Mouse (Mus musculus): ENCODE data around the gene Coq7.

The Coq7 gene

DNA sequence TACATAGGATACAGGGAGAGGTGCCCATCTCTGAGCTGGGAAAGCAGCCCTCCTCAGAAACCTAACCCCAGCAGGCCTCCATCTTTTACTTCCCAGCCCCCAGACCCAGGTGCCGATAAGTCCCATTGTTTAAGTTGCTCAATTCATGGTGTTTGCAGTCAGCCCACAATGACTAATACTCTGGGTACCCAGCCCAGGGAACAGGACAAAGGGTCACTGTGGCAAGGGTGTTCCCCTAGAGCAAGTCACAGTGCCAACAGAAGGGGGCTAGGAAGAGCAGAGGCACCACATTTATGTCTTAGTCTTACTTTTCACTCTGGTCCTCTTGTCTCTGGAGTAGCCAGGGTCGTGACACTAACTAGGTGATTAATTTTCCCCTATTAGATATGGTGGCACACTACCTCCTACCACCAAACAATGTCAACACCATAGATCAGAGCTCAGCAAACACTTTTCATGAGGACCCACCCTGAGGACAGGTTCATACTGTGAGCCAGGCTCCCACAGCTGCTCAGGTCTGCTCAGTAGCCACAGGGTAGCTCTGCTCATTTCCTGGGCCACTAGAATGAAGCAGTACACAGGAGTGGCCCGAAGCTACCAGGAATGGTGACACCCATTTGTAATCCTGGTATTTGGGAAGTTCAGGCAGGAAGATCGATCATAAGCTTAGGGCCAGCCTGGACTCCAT is 38.1 kb downstream of the Coq7 start:
- DNase-seq (ENCODE audit: low spot score in 2 of 2) = no peak

DNA sequence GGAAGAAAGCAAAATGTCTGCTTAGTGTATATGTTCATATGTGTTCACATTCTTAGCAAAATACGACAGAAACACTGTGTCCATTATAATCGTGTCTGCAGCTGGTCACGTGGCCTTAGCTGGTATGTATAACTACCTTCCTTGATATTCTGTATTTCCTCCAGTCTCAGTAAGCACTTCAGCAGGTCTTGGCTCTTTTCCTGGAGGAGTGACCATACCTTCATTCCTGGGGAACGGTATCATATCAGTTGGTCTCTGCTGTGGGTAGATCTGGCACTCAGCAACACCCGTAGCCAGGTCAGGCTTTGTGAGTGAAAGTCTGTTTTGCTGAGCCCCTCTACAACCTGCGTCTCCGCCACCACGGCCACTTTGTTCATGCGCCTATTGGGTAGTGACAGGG is 39.3 kb downstream of the Coq7 start:
- DNase-seq (ENCODE audit: low spot score in 2 of 2) = no peak

DNA sequence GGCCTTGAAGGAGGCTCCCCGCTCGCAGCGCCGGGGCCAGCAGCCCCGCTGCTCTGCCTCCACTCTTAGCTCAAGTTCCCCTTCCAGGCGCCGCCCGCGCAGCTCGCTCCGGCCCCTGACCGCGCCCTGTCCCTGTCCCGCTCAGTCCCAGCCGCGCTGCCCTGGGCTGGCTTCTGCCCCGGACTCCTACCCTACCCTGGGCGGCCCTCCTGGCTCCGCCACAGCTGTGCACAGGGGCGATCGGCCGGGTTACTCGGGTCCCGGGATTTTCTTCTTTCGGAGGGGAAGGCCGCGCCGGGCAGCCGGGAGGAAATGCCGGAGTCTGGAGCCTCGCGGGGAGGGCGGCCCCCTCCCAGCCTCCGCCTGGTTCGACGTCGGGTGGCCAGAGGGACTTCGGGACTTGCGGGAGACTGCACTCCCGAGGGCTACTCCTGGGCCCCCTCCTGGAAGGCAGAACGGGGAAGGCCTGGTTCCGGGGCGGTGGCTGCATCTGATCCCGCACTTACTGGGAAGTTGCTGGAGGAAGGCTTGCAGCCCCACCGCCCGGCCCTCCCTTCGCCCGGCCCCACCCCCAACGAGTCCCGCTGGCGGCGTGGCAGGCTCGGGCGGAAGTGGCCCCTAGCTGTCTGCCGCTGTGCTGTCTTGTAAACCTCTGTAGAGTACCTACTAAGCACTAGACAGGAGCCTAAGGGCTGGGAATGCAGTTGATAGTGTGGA is 41.6 kb downstream of the Coq7 start, which contains the start of gene Itpripl2:
Itpripl2 (minus strand) TSS at position 545 of the 717 bp plus-strand sequence.
- DNase-seq (ENCODE audit: low spot score in 2 of 2) = peak in 1 of 2 experiments; percentile 39

DNA sequence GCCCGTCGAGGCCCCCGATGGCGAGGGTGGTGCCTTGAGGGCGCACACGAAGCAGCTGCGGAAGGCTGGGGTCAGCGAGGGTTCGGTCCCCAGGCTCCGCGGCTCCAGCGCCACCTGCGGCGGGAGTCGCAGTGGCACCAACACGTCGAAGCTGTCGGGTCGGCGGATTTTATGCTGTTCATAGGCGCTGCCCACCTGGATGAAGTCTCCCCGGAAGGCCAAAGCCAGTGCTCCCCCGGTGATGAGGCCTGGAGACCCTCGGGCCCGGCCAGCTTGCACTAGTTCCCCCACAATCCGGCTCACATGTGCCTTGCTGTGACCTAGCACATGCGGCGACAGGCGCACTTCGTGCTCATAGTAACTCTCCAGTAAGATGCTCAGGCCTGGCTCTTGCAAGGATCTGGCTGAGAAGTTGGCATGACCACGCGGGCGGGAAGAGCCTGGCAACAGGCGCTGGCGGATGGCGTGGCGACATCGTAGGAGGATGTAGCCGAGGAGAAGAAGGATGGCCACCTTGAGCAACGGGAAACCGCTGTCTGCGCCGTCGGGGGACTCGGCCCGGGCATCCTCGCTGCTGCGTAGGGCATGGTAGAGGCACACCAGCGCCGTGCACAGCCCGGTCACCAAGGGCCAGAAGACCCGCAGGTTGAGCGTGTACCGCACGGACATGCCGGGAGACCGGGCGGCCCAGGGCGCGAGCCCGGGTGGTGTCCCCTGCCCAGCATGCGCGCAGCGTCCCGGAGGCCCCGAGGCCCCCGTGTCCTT is 42.3 kb downstream of the Coq7 start:
- peak in 1 of 2 experiments; percentile 20 for DNase-seq (ENCODE audit: low spot score in 2 of 2)

DNA sequence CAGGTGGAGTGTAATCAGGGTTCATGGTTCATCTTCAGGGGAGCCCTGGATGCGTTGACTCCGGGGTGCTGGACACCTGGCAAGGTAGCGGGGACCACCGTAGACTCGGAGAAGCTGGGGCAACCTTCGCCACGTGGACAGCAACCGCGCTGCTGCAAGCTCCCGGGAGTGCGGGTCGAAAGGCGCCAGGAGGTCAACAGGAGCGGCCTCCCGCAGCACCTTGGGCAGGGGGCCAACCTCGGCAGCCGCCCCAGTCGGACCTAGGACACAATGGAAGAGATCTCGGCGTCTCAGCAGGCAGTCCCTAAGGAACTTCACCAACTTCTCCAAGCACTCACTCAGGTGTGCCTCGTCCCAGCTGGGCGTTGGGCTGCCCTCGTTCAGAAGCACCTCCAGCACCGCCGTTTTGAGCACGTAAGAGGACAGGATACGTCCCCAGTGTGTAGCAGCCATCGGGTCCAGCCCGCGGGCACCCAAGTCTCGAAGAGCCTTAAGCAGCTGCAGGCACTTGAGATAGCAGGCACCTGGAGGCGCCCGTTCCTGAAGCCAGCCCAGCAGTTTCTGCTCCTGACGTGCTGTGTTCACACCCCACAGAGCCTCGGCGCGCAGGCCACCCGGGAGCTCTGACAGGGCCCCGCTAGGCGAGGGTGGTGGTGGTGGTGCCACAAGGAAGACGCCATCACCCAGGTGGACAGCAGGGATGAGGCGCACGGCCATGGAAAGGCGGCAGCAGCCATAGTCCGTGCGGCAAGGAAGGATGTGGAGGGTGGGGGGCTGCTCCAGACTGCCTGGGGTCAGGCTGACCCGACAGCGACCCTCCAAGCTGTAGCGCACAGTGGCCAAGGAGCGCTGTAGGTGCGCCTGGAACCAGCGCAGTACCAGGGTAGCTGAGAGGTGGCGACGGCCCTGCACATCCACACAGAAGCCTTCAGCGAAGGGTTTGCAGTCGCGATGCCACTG is 43.2 kb downstream of the Coq7 start:
- no peak for DNase-seq (ENCODE audit: low spot score in 2 of 2)

DNA sequence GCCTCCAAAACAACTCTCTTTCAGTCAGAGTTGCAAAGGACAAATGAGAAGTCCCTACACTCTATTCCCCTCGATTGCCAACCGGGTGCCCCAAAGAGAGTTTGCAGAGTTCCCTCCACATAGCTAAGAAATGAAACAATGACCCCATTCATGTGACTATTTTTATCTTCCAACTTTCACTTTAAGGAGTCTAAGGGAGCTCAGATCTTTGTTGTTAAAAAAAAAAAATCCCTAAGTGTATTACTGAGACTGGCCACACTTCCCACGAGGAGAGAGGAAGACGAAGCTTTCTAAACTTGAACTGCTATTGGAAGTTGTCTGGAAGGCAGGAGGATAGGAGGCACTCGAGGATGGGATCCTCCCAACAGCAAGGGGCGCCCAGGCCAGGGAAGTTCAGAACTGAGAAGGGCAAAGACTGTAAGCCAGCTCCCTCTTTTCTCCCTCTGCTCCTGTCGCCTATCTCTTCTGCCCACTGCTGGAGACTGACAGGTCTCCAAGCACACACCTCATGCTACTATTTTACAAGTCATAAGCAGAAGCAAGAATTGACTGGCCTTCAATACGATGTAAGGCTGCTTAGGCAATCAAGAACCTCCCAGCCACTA is 45.0 kb downstream of the Coq7 start:
- DNase-seq (ENCODE audit: low spot score in 2 of 2) = no peak

DNA sequence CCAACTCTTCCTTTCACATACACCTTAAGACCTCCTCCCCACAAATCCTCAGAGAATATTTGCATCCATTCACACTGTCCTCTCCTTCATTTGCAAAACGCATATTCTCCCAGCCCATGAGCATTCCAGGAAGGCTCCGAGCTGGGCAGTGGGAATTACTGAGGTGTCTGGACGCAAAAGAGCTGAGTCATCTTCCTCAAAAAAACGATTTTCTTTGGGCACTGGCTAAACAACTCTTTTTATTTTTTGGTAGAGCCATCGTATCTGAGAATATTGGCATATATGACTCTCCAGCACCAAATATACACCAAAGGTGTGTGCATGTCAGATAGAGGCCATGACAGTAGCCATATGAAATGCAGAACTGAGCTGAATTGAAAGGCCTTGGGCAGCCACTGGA is 46.2 kb downstream of the Coq7 start:
- no peak for DNase-seq (ENCODE audit: low spot score in 2 of 2)

DNA sequence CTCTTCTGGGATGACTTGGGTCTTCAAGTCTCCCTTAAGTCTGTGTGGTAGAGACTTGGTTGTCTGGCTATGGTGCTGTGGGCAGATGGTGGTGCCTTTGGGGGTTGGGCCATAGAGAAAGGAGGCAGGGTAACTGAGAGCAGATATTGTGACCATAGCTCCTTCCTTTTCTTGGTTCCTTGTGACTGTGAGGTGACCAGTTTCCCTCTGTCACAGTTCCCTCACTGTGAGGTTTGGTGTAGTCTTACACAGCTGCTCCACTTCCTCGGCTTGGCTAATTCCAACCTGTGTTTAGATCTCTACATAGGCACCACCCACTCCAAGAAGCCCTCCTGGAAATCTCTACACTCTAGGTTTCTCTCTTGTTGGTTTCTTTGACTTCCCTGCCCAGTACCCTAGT is 49.2 kb downstream of the Coq7 start:
- DNase-seq (ENCODE audit: low spot score in 2 of 2) = no peak

DNA sequence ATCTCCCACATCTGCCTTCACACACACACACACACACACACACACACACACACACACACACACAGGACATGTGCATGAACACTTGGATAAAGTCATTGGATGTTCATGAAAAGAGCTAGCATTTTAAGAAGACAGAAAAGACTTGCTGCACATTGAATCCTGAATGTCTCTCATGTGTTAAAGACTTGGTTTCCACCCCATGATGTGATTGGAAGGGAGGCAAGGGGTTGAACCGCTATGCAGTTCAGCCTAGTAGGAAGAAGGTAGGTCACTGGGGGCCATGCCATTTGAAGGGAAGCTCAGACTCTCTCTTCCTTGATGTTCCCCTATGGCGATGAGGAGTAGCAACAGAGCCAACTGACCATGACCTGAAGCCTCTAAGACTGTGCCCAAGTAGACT is 51.2 kb downstream of the Coq7 start:
- DNase-seq (ENCODE audit: low spot score in 2 of 2) = no peak

DNA sequence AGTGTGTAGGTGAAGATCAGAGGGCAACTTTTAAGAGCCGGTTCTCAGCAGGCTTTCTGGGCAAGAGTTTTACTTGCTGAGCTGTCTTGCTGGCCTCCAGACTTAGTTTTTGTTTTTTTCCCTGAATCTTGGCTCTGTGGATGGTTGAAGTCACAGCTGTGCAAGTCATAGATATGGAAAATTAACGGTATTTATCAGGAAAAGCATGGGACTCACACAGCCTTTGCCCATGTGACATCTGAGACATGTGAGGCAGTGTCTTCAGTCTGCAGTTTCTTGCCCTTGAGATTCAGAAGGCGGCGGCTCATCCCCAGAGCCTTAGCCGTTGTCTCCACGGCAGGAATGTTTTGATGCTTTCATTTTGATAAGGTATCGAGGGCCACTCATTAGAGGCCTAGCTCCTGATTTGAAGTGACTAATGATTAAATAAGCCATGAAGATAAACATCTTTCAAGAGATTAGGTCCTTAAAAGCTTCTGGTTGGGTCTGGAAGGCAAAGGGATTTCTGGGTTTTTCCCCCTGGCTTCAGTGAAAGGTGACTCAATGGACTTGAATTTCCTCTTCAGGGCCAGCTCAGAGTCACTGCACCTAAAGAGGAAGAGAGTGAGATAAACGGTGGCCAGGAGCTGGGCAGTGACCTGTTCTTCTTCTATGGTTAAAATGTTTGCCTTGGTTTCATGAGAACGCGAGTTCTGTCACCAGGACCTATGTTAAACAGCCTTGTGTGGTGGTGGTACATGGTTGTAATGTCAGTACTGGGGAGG is 51.9 kb downstream of the Coq7 start:
- no peak for DNase-seq (ENCODE audit: low spot score in 2 of 2)

DNA sequence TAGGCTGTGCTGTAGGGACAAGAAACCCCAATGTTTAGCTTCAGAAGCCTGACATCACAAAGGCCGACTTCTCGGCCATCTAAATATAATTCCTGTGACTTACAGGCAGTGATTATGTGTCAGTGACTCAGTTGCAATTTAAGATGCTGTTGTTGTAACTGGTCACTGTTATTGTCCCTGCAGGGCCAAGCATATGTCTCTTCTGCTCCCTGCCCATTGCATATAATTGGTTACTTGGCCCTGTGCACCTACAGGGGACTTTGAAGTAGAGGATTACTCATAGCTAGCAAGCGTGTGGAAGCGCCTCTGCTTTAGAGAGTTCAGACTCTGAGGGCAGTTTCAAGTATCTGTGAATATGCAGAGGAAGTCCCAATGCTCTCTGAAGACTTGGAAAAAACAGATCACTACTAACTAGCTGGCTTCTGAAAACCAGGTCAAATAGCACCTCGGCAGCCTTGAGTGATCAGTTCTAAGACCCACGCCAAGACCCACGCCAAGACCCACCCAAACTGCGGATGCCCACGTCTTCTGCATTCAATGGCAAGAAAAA is 52.9 kb downstream of the Coq7 start:
- DNase-seq (ENCODE audit: low spot score in 2 of 2) = no peak

DNA sequence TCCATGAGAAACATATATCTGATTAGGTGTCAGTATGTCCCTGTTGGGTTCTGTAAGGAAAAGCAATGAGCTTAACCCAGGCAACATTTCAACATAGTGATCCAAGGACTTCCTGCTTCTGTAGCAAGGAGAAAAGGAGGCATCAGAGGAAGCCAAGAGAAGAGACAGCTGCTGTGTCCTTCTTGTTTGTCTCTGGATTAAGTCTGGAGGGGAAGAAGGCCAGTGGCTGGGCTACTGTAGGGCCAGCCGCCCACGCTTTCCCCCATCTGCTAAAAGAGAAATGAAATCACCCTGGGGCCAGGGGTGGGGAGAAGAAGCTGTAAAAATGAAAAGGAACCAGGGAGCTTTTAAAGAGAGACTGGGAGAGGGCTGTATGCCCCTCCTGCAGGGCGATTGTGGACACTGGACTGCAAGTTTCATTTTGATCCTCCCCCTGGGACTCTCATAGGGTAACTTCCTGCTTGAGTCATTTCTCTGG is 54.3 kb downstream of the Coq7 start:
- no peak for DNase-seq (ENCODE audit: low spot score in 2 of 2)

DNA sequence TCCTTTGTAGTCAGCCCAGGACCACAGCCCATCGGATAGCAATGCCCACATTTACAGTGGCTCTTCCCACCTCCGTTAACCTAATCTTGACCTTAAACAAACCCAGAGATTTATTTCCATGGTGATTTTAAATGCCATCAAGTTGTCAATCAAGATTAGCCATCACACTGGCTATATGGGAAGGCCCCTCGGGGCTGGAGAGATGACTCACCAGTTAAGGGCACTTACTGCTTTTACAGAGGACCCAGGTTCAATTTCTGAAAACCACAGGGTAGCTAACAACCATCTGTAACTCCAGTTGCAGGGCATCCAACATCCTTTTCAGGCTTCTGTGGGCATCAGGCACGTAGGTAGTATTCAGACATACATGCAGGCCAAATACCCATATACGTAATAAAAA is 56.7 kb downstream of the Coq7 start:
- no peak for DNase-seq (ENCODE audit: low spot score in 2 of 2)

DNA sequence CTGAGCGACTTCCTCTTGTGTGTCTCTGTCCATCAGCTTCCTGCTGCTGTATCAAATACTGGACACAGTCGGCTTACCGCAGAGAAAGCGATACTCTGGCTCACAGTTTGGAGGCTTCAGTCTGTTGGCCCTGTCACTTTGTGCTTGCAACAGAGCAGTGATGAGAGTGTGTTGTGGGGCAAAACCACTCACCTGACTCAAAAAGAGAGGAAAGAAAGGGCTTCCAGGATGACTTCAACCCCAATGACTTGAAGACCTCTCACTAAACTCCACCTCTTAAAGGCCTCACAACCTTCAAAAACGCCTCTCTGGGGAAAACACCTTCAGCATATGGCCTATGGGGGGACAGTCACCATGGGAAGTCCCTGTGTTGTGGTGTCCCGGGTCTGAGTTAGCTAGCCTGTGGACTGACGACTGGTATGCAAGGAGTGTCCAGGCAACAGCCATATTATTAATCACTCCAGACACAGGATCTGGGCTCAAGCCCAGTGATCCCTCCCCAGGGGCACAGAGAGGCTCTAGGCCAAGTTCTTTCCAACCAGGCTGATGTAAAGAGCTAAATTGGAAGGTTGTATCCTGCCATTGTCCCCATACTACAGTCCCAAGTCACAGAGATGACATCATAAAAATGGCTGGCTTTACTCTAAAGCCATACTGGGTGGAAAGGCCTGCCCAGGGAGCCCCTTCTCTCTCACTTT is 58.0 kb downstream of the Coq7 start:
- DNase-seq (ENCODE audit: low spot score in 2 of 2) = no peak

DNA sequence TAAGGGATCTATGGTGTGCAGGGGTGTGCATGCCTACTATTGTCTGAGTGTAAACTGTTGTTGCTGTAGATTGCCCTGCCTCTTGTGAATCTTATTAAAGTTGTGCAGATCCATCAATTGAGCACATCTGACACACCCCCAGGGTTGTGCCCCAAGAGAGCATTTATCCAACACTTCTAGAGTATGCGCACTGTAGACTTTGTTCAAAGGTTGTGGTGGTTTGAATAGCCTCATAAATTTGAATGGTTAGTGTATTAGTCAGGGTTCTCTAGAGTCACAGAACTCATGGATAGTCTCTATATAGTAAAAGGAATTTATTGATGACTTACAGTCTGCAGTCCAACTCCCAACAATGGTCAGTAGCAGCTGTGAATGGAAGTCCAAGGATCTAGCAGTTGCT is 60.3 kb downstream of the Coq7 start:
- no peak for DNase-seq (ENCODE audit: low spot score in 2 of 2)

DNA sequence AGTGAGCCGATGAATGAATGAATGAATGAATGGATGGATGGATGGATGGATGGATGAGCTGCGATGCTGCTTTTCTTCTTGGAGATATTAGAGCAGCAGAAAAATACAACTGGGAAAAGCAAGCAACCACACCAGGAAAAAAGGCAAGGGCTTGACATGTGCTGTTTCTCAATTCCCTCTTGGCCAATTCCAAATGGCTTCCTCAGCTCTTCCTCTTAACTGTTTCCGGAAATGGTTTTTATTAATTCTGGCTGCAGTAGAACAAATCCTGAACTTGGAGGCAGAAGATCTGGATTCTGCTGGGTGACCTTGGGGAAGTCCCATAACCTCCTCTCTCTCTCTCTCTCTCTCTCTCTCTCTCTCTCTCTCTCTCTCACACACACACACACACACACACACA is 65.1 kb downstream of the Coq7 start:
- DNase-seq (ENCODE audit: low spot score in 2 of 2) = no peak

DNA sequence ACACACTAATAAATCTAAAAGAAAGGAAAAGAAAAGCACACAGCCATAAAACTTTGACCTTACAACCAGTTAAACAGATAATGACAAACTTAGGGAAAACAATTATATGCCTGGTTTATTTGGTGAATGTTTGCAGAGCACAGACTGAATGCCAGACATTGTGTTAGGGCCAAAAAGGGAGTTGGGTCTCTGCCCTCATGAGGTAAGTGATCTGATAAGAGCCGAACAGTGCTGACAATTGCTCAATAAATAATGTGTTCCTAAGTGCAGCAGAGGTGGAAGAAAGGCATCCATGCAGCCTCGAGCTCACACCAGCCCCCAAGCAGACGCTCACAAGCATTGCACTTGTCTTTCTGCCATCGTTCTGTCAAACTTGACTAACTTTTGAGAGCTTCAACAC is 68.7 kb downstream of the Coq7 start:
- DNase-seq (ENCODE audit: low spot score in 2 of 2) = no peak

DNA sequence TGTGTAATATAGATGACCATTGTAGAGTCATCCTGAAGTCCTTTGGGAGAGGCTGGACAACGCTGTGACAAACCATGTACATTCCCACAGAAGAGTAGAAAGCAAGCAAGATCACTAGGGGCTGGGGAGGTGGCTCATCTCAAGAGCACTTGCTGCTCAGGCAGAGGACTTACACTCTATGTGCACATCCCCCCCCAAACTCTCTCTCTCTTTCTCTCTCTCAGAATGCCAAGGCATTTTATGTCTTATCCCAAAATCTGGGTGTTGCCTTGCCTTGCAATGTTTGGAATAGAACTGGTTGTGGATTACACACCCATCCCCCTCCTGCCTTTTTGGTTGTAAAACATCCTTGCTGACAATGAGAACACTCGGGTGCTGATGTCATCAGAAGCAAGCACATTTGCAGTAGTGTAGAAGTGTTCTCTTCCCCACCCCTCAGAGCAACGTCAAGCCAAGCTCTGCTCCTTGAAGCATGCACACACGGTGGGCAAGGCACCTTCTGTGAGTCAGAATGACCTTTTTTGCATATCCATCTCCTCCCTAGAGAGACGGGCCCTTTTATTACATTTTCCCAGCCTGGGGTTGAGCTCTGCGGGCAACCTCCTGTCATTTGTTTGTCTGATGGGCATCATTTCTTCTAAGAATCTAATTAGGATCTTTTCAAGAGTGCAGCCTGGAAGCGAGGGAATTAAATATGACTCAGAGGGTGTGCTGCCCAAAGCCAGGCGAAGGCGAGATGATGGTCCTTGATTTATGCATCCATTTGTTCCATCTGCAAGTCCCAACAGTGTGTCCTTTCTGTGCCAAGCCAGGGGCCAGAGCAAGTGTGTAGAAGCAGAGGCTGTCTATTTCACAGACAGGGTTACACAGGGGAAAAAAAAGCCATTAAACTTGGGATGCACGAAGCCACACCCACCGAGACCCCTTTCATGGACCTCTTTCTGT is 70.1 kb downstream of the Coq7 start:
- DNase-seq (ENCODE audit: low spot score in 2 of 2) = no peak
